Comparison of ENCODE assay signal across 34 mouse cellular contexts in the genomic region with DNA sequence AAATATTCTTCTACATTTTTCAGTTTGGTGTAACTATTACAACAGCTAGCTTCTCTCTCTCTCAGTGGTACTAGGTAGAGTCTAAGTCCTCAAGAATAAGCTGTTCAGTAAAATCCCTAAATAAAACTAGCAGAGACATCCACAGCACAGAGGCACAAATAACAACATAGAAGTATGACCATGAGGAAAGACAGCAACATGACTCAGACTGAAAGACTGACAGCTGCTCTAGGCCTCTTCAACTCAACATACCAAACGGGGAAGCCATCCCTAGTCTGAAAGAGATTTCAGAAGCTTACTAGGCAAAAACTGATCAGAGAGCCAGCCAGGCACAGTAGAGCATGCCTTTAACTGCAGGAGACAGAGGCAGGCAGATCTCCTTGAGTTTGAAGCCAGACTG.
"Had no signal": no experiment of that assay in that cellular context is flagged by ENCODE, and none has a peak within 500 bp of the region (broad histone marks: within the 10 kb centered on the region; RNA-seq: fewer than 3 reads in every experiment).

No protein-coding gene starts in this region.

- H3K27ac ChIP-seq: heart, embryonic 10.5 days; heart, embryonic 13.5 days; heart, embryonic 15.5 days; hindbrain, embryonic 10.5 days; hindbrain, embryonic 12.5 days; hindbrain, embryonic 14.5 days; hindbrain, embryonic 15.5 days; hindbrain, postnatal 0 days; intestine, embryonic 15.5 days; kidney, embryonic 15.5 days; kidney, postnatal 0 days; layer of hippocampus, adult 2 months; left cerebral cortex, adult 2 months had no signal

- ATAC-seq: hindbrain, embryonic 16.5 days; hindbrain, postnatal 0 days; inflammation-experienced regulatory T-cells, adult 6 months; intestine, embryonic 15.5 days; intestine, embryonic 16.5 days; intestine, postnatal 0 days had no signal

- H3K9me3 ChIP-seq: heart, embryonic 10.5 days; heart, embryonic 12.5 days; heart, embryonic 13.5 days; heart, embryonic 15.5 days; hindbrain, embryonic 10.5 days; hindbrain, embryonic 12.5 days; hindbrain, embryonic 15.5 days; intestine, embryonic 15.5 days; kidney, embryonic 15.5 days had no signal

- H3K4me1 ChIP-seq: heart, embryonic 10.5 days; heart, embryonic 12.5 days; heart, embryonic 13.5 days; heart, embryonic 15.5 days; hindbrain, embryonic 10.5 days; hindbrain, embryonic 12.5 days; hindbrain, embryonic 15.5 days; intestine, embryonic 15.5 days; kidney, embryonic 15.5 days had no signal

- H3K4me2 ChIP-seq: heart, embryonic 11.5 days; heart, embryonic 12.5 days; heart, embryonic 13.5 days; heart, embryonic 15.5 days; hindbrain, embryonic 12.5 days; hindbrain, embryonic 14.5 days; hindbrain, embryonic 15.5 days; intestine, embryonic 15.5 days; kidney, embryonic 15.5 days had no signal

- H3K9ac ChIP-seq: heart, embryonic 12.5 days; heart, embryonic 13.5 days; heart, embryonic 15.5 days; hindbrain, embryonic 12.5 days; hindbrain, embryonic 14.5 days; hindbrain, embryonic 15.5 days; intestine, embryonic 15.5 days; kidney, embryonic 15.5 days had no signal

- DNase-seq: heart, postnatal 10 days; heart, postnatal 14 days; heart, postnatal 36 days; heart, postnatal 4 days; kidney, adult 11 months; kidney, adult 18-20 months; kidney, adult 2 months; kidney, adult 8-10 months; kidney, postnatal 10 days; kidney, postnatal 14 days; kidney, postnatal 25 days; kidney, postnatal 36 days; kidney, postnatal 4 days; layer of hippocampus, adult 9-11 months; layer of hippocampus, postnatal 36 days had no signal

- H3K27me3 ChIP-seq: heart, embryonic 12.5 days; heart, embryonic 13.5 days; heart, embryonic 15.5 days; hindbrain, embryonic 12.5 days; hindbrain, embryonic 15.5 days; intestine, embryonic 15.5 days; kidney, embryonic 15.5 days had no signal

- H3K4me3 ChIP-seq: heart, embryonic 10.5 days; heart, embryonic 12.5 days; heart, embryonic 13.5 days; heart, embryonic 15.5 days; hindbrain, embryonic 10.5 days; hindbrain, embryonic 12.5 days; hindbrain, embryonic 15.5 days; intestine, embryonic 15.5 days; kidney, embryonic 15.5 days; layer of hippocampus, adult 2 months; left cerebral cortex, adult 2 months had no signal
